Mouse (Mus musculus): ENCODE measurements around the gene BC034090. TPM values are rescaled to one million over a fixed set of nuclear protein-coding genes. Genes with fewer than 3 reads are reported as not detected.
"Not testable (repeated sequence)": the region's sequence is repeated elsewhere in the genome, so short reads cannot be mapped to it uniquely, and the experiment has no call there.

BC034090 gene
- total RNA-seq, 2 experiments from 2014 or later: 12.3 to 12.7 TPM

- peak in 1 of 2 experiments; percentile 38 for DNase-seq (ENCODE audit: low spot score in 2 of 2)
- intact Hi-C loops (cut with DNase I): loop anchor here (5.0 kb wide), 2 partner anchors 47 to 107 kb away; partner anchors contain the start of genes Ier5 and Stx6
Observed at GRCm38 (mm10) chr1:155204560-155205162, 39.6 kb downstream of the BC034090 start.

- intact Hi-C loops (cut with DNase I): loop anchor here (5.0 kb wide), 2 partner anchors 47 to 107 kb away; partner anchors contain the start of genes Ier5 and Stx6
Observed at GRCm38 (mm10) chr1:155203954-155204353, 40.3 kb downstream of the BC034090 start.

GRCm38 (mm10) chr1:155203101-155203500 lies 41.1 kb downstream of the BC034090 start:
- DNase-seq (ENCODE audit: low spot score in 2 of 2): no peak
- intact Hi-C loops (cut with DNase I): loop anchor here (5.0 kb wide), 2 partner anchors 46 to 106 kb away; partner anchors contain the start of genes Ier5 and Stx6

More at GRCm38 (mm10) chr1:155203954-155204353, 40.3 kb downstream of the BC034090 start:
- no peak for DNase-seq (ENCODE audit: low spot score in 2 of 2)

- intact Hi-C loops (cut with DNase I): loop anchor here (5.0 kb wide), 2 partner anchors 45 to 105 kb away; partner anchors contain the start of genes Ier5 and Stx6
- no peak for DNase-seq (ENCODE audit: low spot score in 2 of 2)
Observed at GRCm38 (mm10) chr1:155202472-155202871, 41.8 kb downstream of the BC034090 start.

- intact Hi-C loops (cut with DNase I): loop anchor here (5.0 kb wide), 2 partner anchors 45 to 105 kb away; partner anchors contain the start of genes Ier5 and Stx6
- no peak for DNase-seq (ENCODE audit: low spot score in 2 of 2)
Observed at GRCm38 (mm10) chr1:155201914-155202313, 42.3 kb downstream of the BC034090 start.

- intact Hi-C loops (cut with DNase I): loop anchor here (5.0 kb wide), 2 partner anchors 44 to 104 kb away; partner anchors contain the start of genes Ier5 and Stx6
- DNase-seq (ENCODE audit: low spot score in 2 of 2): peak in 1 of 2 experiments; percentile 57
Observed at GRCm38 (mm10) chr1:155201373-155201879, 42.8 kb downstream of the BC034090 start.

- intact Hi-C loops (cut with DNase I): loop anchor here (5.0 kb wide), 2 partner anchors 44 to 104 kb away; partner anchors contain the start of genes Ier5 and Stx6
- no peak for DNase-seq (ENCODE audit: low spot score in 2 of 2)
Observed at GRCm38 (mm10) chr1:155200967-155201366, 43.3 kb downstream of the BC034090 start.

- intact Hi-C loops (cut with DNase I): no loop called here
- no peak for DNase-seq (ENCODE audit: low spot score in 2 of 2)
Observed at GRCm38 (mm10) chr1:155199522-155199921, 44.7 kb downstream of the BC034090 start.

GRCm38 (mm10) chr1:155196691-155197090 lies 47.6 kb downstream of the BC034090 start:
- intact Hi-C loops (cut with DNase I): no loop called here
- DNase-seq (ENCODE audit: low spot score in 2 of 2): no peak

- intact Hi-C loops (cut with DNase I): no loop called here
- peak in 1 of 2 experiments; percentile 19 for DNase-seq (ENCODE audit: low spot score in 2 of 2)
Observed at GRCm38 (mm10) chr1:155192805-155193368, 51.4 kb downstream of the BC034090 start.

GRCm38 (mm10) chr1:155191671-155192070 lies 52.6 kb downstream of the BC034090 start:
- intact Hi-C loops (cut with DNase I): no loop called here

GRCm38 (mm10) chr1:155191219-155191618 lies 53.0 kb downstream of the BC034090 start:
- intact Hi-C loops (cut with DNase I): no loop called here
- no peak for DNase-seq (ENCODE audit: low spot score in 2 of 2)

More at GRCm38 (mm10) chr1:155191671-155192070, 52.6 kb downstream of the BC034090 start:
- no peak for DNase-seq (ENCODE audit: low spot score in 2 of 2)

- intact Hi-C loops (cut with DNase I): no loop called here
Observed at GRCm38 (mm10) chr1:155188656-155189055, 55.6 kb downstream of the BC034090 start.

GRCm38 (mm10) chr1:155184191-155184590 lies 60.1 kb downstream of the BC034090 start:
- intact Hi-C loops (cut with DNase I): no loop called here
- no peak for DNase-seq (ENCODE audit: low spot score in 2 of 2)

More at GRCm38 (mm10) chr1:155188656-155189055, 55.6 kb downstream of the BC034090 start:
- DNase-seq (ENCODE audit: low spot score in 2 of 2): no peak

GRCm38 (mm10) chr1:155178192-155178924 lies 65.9 kb downstream of the BC034090 start:
- DNase-seq (ENCODE audit: low spot score in 2 of 2): no peak

GRCm38 (mm10) chr1:155174424-155174823 lies 69.8 kb downstream of the BC034090 start:
- intact Hi-C loops (cut with DNase I): no loop called here
- DNase-seq (ENCODE audit: low spot score in 2 of 2): no peak

More at GRCm38 (mm10) chr1:155178192-155178924, 65.9 kb downstream of the BC034090 start:
- intact Hi-C loops (cut with DNase I): no loop called here

GRCm38 (mm10) chr1:155173644-155174016 lies 70.6 kb downstream of the BC034090 start:
- intact Hi-C loops (cut with DNase I); DNase-seq (ENCODE audit: low spot score in 2 of 2): not testable (repeated sequence)

GRCm38 (mm10) chr1:155172895-155173643 lies 71.2 kb downstream of the BC034090 start:
- no peak for DNase-seq (ENCODE audit: low spot score in 2 of 2)
- intact Hi-C loops (cut with DNase I): no loop called here

GRCm38 (mm10) chr1:155169935-155170334 lies 74.3 kb downstream of the BC034090 start:
- no peak for DNase-seq (ENCODE audit: low spot score in 2 of 2)
- intact Hi-C loops (cut with DNase I): no loop called here
